Mouse (Mus musculus) limb, embryonic 11.5 days (tissue): Measurements from ENCODE around the gene Gm34653. TPM values are rescaled to one million over a fixed set of nuclear protein-coding genes. Genes with fewer than 3 reads are reported as not detected.
"Not testable (repeated sequence)": the region's sequence is repeated elsewhere in the genome, so short reads cannot be mapped to it uniquely, and the experiment has no call there.

Experiments used
- ATAC-seq: fragments of 200-750 bp; cut with Nextera tagmentation; 2 replicates; pipeline ENCODE4 v1.8.0; 2017; ENCODE audit warnings: low read depth; ENCODE audit not compliant: insufficient number of reproducible peaks, low FRiP score, low TSS enrichment
- DNase-seq: peaks from one replicate; pipeline ENCODE4 v3.0.0-alpha.2; 2015; ENCODE audit warnings: low spot score
- H3K27ac ChIP-seq: fragments of 300-500 bp; sonication (generic); replicated peaks from 2 replicates; pipeline ENCODE4 v1.5.1; 2014; ENCODE audit warnings: low read depth, mild to moderate bottlenecking, low read length
- H3K27me3 ChIP-seq: fragments of 300-500 bp; sonication (generic); 2 replicates; pipeline ENCODE4 v1.6.1; 2014; ENCODE audit warnings: mild to moderate bottlenecking, low read length, mixed read lengths; ENCODE audit not compliant: control insufficient read depth, insufficient read depth
- H3K36me3 ChIP-seq: fragments of 300-500 bp; sonication (generic); 2 replicates; pipeline ENCODE4 v1.6.1; 2014; ENCODE audit warnings: mild to moderate bottlenecking, low read length, moderate library complexity, mixed read lengths; ENCODE audit not compliant: control insufficient read depth, insufficient read depth
- H3K4me1 ChIP-seq: fragments of 300-500 bp; sonication (generic); 2 replicates; pipeline ENCODE4 v1.6.1; 2014; ENCODE audit warnings: low read length, mixed read lengths; ENCODE audit not compliant: control insufficient read depth, insufficient read depth
- H3K4me2 ChIP-seq: fragments of 300-500 bp; sonication (generic); 2 replicates; pipeline ENCODE4 v1.6.1; 2014; ENCODE audit warnings: low read depth, mild to moderate bottlenecking, moderate library complexity; ENCODE audit not compliant: severe bottlenecking
- H3K4me3 ChIP-seq: fragments of 300-500 bp; sonication (generic); 2 replicates; pipeline ENCODE4 v1.5.1; 2014; ENCODE audit warnings: low read depth, low read length
- H3K9ac ChIP-seq: fragments of 300-500 bp; sonication (generic); 2 replicates; pipeline ENCODE4 v1.6.1; 2014; ENCODE audit warnings: mild to moderate bottlenecking, low read length
- H3K9me3 ChIP-seq: fragments of 300-500 bp; sonication (generic); 2 replicates; pipeline ENCODE4 v1.6.1; 2016; ENCODE audit warnings: low read length; ENCODE audit not compliant: control insufficient read depth
- WGBS: fragments of 180-500 bp; shearing (Covaris S2); extraction: QIAGEN DNeasy Blood & Tissue Kit; methylation state at CpG from one replicate; pipeline ENCODE4 v1.1.7; 2014; 5-methylcytosine and 5-hydroxymethylcytosine counted together
- polyA plus RNA-seq: library from polyadenylated mRNA; unstranded; fragments of >200 nt; fragmentation: Nextera tagmentation; extraction: Ambion mirVana; gene quantifications from 2 replicates; pipeline ENCODE4 v1.2.1, GENCODE M21; 2014

Gene Gm34653
- polyA plus RNA-seq, 1 experiment from 2014 or later: not detected

GRCm38 (mm10) chr2:34828026-34828425, 4.8 kb upstream of the Gm34653 start:
- WGBS: 83% methylated on average over 1 of the region's 1 CpGs
- H3K9me3 ChIP-seq: no peaks in the 10 kb centered on the region
- no peaks in the 10 kb centered on the region for H3K36me3 ChIP-seq
- H3K4me3 ChIP-seq: no peak overlapping the region
- no peaks in the 10 kb centered on the region for H3K27me3 ChIP-seq
- H3K9ac ChIP-seq: no peak overlapping the region
- H3K4me2 ChIP-seq: no peak overlapping the region
- H3K4me1 ChIP-seq: peaks cover 4% of the 10 kb centered on the region; the same call in 1 of the 2 replicates
- no peak overlapping the region for H3K27ac ChIP-seq
- DNase-seq (no peak), ATAC-seq (no peak)

DNA sequence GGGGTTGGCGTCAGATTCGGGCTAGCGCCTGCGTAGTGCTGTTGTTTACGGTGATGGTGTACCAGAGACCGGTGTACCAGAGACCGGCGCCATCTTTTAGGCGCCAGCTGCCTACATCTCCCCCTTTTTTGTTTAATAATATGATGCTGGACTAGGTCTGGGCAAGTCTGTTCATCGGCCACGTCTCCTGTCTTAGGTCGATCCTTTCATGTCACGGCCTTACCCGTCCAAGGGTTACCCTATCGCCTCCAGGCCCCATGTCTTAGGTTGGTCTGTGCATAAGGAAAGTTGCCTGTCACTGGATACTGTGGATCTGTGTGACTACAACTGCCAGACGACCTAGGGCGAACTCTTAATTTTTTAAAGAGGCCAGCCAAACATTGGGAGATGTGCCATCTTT, 2.7 kb upstream of the Gm34653 start:
- DNase-seq, H3K9me3 ChIP-seq, ATAC-seq, H3K9ac ChIP-seq, H3K4me3 ChIP-seq, H3K4me2 ChIP-seq, H3K4me1 ChIP-seq, H3K36me3 ChIP-seq, H3K27me3 ChIP-seq, H3K27ac ChIP-seq: not testable (repeated sequence)
- 95% methylated on average over 17 of the region's 17 CpGs for WGBS

DNA sequence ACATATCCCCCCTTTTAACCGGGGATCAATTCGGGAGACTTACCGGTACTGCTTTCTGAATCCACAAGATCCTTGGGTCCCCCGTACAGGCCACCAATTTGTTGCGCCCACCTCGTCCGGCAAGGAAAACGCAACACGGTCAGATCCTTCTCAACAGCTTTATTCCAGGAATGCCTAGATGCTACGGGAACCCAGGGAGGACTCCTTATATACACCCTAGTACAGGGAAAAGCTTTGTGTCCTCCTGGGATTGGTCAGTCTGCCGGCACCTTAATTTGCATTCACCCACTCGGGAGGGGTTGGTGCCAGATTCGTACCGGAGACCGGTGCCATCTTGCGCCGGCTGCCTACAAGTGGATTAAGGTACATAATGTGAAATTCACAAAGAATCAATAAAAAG, 817 bp downstream of the Gm34653 start:
- Histone ChIP-seq H3K4me3 (no peak overlapping the region), H3K27ac (no peak overlapping the region), H3K4me2 (no peak overlapping the region), H3K36me3 (no peaks in the 10 kb centered on the region), H3K27me3 (no peaks in the 10 kb centered on the region), H3K9me3 (no peaks in the 10 kb centered on the region), H3K9ac (no peak overlapping the region), H3K4me1 (no peaks in the 10 kb centered on the region)
- ATAC-seq (no peak), DNase-seq (no peak)
- WGBS: 90% methylated on average over 17 of the region's 17 CpGs

DNA sequence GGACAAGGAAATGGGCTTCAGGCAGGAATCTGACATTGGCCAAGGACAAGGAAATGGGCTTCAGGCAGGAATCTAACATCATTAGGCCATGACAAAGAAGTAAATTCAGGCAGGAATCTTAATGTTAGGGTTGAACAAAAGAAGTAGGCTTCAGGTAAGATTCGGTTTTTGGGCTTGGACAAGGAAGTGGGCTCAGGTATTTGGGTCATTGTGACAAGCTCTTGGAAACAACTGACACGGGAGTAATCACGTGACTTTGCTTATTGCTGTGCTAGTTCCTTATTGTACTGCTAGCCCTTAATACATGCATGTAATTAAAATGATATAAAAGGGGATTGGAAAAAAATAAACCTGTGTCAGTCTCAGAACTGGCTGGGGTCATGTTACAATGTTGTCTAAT, 2.9 kb downstream of the Gm34653 start:
- Histone ChIP-seq H3K27me3 (no peaks in the 10 kb centered on the region), H3K4me1 (no peaks in the 10 kb centered on the region), H3K9ac (no peak overlapping the region), H3K36me3 (no peaks in the 10 kb centered on the region), H3K4me3 (no peak overlapping the region), H3K27ac (no peak overlapping the region), H3K9me3 (no peaks in the 10 kb centered on the region), H3K4me2 (no peak overlapping the region)
- DNase-seq (no peak), ATAC-seq (no peak)
- 70% methylated on average over 3 of the region's 3 CpGs for WGBS

DNA sequence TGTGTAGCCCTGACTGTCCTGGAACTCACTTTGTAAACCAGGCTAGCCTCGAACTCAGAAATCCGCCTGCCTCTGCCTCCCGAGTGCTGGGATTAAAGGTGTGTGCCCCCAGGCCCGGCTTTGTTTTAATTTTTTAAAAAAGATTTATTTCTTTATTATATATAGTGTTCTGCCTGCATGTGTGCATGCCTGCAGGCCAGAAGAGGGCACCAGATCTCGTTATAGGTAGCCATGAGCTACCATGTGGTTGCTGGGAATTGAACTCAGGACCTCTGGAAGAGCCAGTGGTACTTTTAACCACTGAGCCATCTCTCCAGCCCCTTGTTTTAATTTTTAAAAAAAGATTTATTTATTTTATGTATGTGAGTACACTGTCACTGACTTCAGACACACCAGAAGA, 7.3 kb downstream of the Gm34653 start:
- H3K36me3 ChIP-seq, H3K4me3 ChIP-seq: not testable (repeated sequence)
- WGBS: 76% methylated on average over 5 of the region's 5 CpGs

DNA sequence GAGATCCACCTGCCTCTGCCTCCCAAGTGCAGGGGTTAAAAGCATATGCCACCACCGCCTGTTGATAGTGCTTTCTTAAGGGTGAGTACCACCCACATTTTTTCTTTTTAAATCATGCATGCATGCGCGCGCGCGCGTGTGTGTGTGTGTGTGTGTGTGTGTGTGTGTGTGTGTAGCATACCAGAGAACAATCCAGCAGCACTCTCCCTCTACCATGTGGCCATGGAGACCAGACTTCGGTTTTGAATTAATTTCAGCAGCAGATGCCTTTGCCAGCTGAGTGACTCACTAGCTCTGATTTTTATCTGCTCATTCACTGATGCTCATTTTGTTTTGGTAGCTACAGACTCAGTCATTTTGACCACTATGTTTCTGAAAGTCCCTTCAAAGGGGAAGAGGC, 8.9 kb downstream of the Gm34653 start:
- no peaks in the 10 kb centered on the region for H3K36me3 ChIP-seq
- H3K4me3 ChIP-seq: no peak overlapping the region
- no peak for ATAC-seq
- no peaks in the 10 kb centered on the region for H3K27me3 ChIP-seq
- 93% methylated on average over 8 of the region's 8 CpGs for WGBS
- DNase-seq: no peak
- no peak overlapping the region for H3K4me2 ChIP-seq
- no peaks in the 10 kb centered on the region for H3K9me3 ChIP-seq
- no peaks in the 10 kb centered on the region for H3K4me1 ChIP-seq
- no peak overlapping the region for H3K27ac ChIP-seq
- no peak overlapping the region for H3K9ac ChIP-seq

More for the DNA sequence above, 7.3 kb downstream of the Gm34653 start:
- H3K27ac ChIP-seq, H3K9me3 ChIP-seq, DNase-seq, H3K27me3 ChIP-seq, H3K4me1 ChIP-seq, ATAC-seq, H3K9ac ChIP-seq, H3K4me2 ChIP-seq: not testable (repeated sequence)

GRCm38 (mm10) chr2:34843211-34843939, 10.6 kb downstream of the Gm34653 start:
- 86% methylated on average over 11 of the region's 11 CpGs for WGBS

DNA sequence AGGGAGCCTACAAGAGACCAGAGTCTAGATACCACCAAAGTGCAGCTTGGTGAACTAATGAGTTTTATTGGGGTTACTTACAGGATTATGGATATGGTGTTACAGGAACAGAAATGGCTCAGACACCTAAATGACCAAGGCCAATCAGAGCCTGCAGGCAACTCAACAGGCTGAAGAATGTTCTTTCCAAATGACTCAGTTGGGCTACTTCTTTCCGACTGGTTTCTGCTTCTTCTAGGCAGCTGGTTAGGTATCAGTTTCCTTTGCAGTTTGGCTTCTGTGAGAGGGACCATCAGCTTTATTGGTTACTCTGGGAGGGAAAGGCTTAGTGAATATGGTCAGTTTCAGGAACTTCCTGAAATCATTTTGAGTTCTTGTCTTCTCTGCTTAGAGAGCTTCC, 14.9 kb downstream of the Gm34653 start:
- Histone ChIP-seq H3K36me3 (peaks cover 9% of the 10 kb centered on the region), H3K27me3 (no peaks in the 10 kb centered on the region), H3K4me1 (no peaks in the 10 kb centered on the region), H3K9ac (no peak overlapping the region), H3K9me3 (no peaks in the 10 kb centered on the region), H3K4me2 (no peak overlapping the region), H3K27ac (no peak overlapping the region), H3K4me3 (no peak overlapping the region)
- 90% methylated on average over 1 of the region's 1 CpGs for WGBS
- ATAC-seq (no peak), DNase-seq (no peak)

More at GRCm38 (mm10) chr2:34843211-34843939, 10.6 kb downstream of the Gm34653 start:
- H3K27ac ChIP-seq: no peak overlapping the region
- no peaks in the 10 kb centered on the region for H3K4me1 ChIP-seq
- ATAC-seq (no peak), DNase-seq (no peak)
- H3K36me3 ChIP-seq: no peaks in the 10 kb centered on the region
- no peak overlapping the region for H3K4me2 ChIP-seq
- H3K4me3 ChIP-seq: no peak overlapping the region
- no peaks in the 10 kb centered on the region for H3K27me3 ChIP-seq
- H3K9me3 ChIP-seq: no peaks in the 10 kb centered on the region
- H3K9ac ChIP-seq: no peak overlapping the region

DNA sequence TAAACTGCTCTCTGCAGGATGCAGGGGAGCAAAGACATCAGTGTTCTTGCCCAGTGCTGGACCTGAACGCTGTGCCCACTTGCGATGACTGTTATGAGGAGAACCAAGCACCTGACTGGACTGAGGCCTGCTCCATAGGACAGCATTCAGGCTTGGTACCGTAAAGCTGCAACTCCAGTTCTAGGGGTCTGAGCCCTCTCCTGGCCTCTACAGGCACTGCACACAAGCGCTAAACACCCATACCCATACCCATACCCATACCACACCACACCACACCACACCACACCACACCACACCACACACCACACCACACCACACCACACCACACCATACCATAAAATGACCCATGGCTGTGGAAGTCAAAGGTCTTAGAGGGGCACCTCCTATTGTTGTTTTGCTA, 22.5 kb downstream of the Gm34653 start:
- H3K9me3 ChIP-seq: no peaks in the 10 kb centered on the region
- H3K36me3 ChIP-seq: peaks cover 44% of the 10 kb centered on the region
- no peak overlapping the region for H3K27ac ChIP-seq
- H3K27me3 ChIP-seq: no peaks in the 10 kb centered on the region
- ATAC-seq (no peak), DNase-seq (no peak)
- no peak overlapping the region for H3K9ac ChIP-seq
- no peak overlapping the region for H3K4me3 ChIP-seq
- H3K4me1 ChIP-seq: no peaks in the 10 kb centered on the region
- no peak overlapping the region for H3K4me2 ChIP-seq
- WGBS: over 99% methylated on average over 4 of the region's 4 CpGs
